Mouse (Mus musculus) liver, embryonic 15.5 days (tissue): ENCODE results near the gene Nat8f2. TPM values are rescaled to one million over a fixed set of nuclear protein-coding genes. Genes with fewer than 3 reads are reported as not detected.
"Not testable (repeated sequence)": the region's sequence is repeated elsewhere in the genome, so short reads cannot be mapped to it uniquely, and the experiment has no call there.

Source experiments
- ATAC-seq: fragments of 200-750 bp; cut with Nextera tagmentation; 2 replicates; pipeline ENCODE4 v1.8.0; 2017; ENCODE audit warnings: moderate number of reproducible peaks, mild to moderate bottlenecking, moderate library complexity; ENCODE audit not compliant: insufficient read depth
- H3K27ac ChIP-seq: fragments of 300-500 bp; sonication (generic); replicated peaks from 2 replicates; pipeline ENCODE4 v1.5.1; 2015; ENCODE audit warnings: mild to moderate bottlenecking, inconsistent platforms
- H3K27me3 ChIP-seq: fragments of 300-500 bp; sonication (generic); 2 replicates; pipeline ENCODE4 v1.6.1; 2015; ENCODE audit warnings: mild to moderate bottlenecking, inconsistent platforms
- H3K36me3 ChIP-seq: fragments of 300-500 bp; sonication (generic); replicated peaks from 2 replicates; pipeline ENCODE4 v1.6.1; 2015; ENCODE audit warnings: moderate library complexity, mild to moderate bottlenecking, inconsistent platforms
- H3K4me1 ChIP-seq: fragments of 300-500 bp; sonication (generic); replicated peaks from 2 replicates; pipeline ENCODE4 v1.6.1; 2015; ENCODE audit warnings: inconsistent platforms
- H3K4me2 ChIP-seq: fragments of 300-500 bp; sonication (generic); 2 replicates; pipeline ENCODE4 v1.6.1; 2015; ENCODE audit warnings: moderate library complexity, mild to moderate bottlenecking, inconsistent platforms
- H3K4me3 ChIP-seq: fragments of 300-500 bp; sonication (generic); replicated peaks from 2 replicates; pipeline ENCODE4 v1.5.1; 2015; ENCODE audit warnings: mild to moderate bottlenecking, inconsistent platforms
- H3K9ac ChIP-seq: fragments of 300-500 bp; sonication (generic); 2 replicates; pipeline ENCODE4 v1.6.1; 2015; ENCODE audit warnings: moderate library complexity, mild to moderate bottlenecking, inconsistent platforms
- H3K9me3 ChIP-seq: fragments of 300-500 bp; sonication (generic); replicated peaks from 2 replicates; pipeline ENCODE4 v1.6.1; 2016; ENCODE audit warnings: inconsistent platforms
- WGBS: fragments of 180-500 bp; shearing (Covaris S2); methylation state at CpG from one replicate; pipeline ENCODE4 v1.1.7; 2015; ENCODE audit warnings: mixed read lengths; ENCODE audit not compliant: insufficient replicate concordance; 5-methylcytosine and 5-hydroxymethylcytosine counted together
- polyA plus RNA-seq: library from polyadenylated mRNA; unstranded; fragments of >200 nt; fragmentation: Nextera tagmentation; extraction: Ambion mirVana; gene quantifications from 2 replicates; pipeline ENCODE4 v1.2.1, GENCODE M21; 2015

The Nat8f2 gene
- polyA plus RNA-seq, 1 experiment from 2014 or later: not detected

- not testable (repeated sequence) for H3K4me3 ChIP-seq, H3K36me3 ChIP-seq, H3K4me2 ChIP-seq, H3K9me3 ChIP-seq, H3K27me3 ChIP-seq, H3K4me1 ChIP-seq, H3K9ac ChIP-seq, ATAC-seq, H3K27ac ChIP-seq
- 51% methylated on average over 7 of the region's 8 CpGs for WGBS
Observed at GRCm38 (mm10) chr6:85898596-85899475, 29.9 kb upstream of the Nat8f2 start.

- not testable (repeated sequence) for H3K27ac ChIP-seq, H3K4me1 ChIP-seq, ATAC-seq, H3K27me3 ChIP-seq, H3K36me3 ChIP-seq, H3K9ac ChIP-seq, H3K4me2 ChIP-seq, H3K4me3 ChIP-seq, H3K9me3 ChIP-seq
- WGBS: 60% methylated on average over 25 of the region's 25 CpGs
Observed at GRCm38 (mm10) chr6:85895061-85895648, 26.2 kb upstream of the Nat8f2 start.

- Histone ChIP-seq H3K9ac (no peak overlapping the region), H3K27ac (no peak overlapping the region), H3K4me2 (no peak overlapping the region), H3K27me3 (no peaks in the 10 kb centered on the region), H3K9me3 (peaks cover 8% of the 10 kb centered on the region; the same call in 1 of the 2 replicates), H3K4me3 (no peak overlapping the region), H3K36me3 (no peaks in the 10 kb centered on the region), H3K4me1 (no peaks in the 10 kb centered on the region)
- WGBS: 56% methylated on average over 2 of the region's 2 CpGs
- ATAC-seq: no peak
Observed at GRCm38 (mm10) chr6:85888961-85889360, 20.0 kb upstream of the Nat8f2 start.

- Histone ChIP-seq H3K27me3 (no peaks in the 10 kb centered on the region), H3K4me3 (no peak overlapping the region), H3K4me1 (no peaks in the 10 kb centered on the region), H3K27ac (no peak overlapping the region), H3K4me2 (no peak overlapping the region), H3K9me3 (peaks cover 13% of the 10 kb centered on the region; the same call in 1 of the 2 replicates), H3K9ac (no peak overlapping the region), H3K36me3 (no peaks in the 10 kb centered on the region)
- ATAC-seq: no peak
- WGBS: 63% methylated on average over 1 of the region's 1 CpGs
Observed at GRCm38 (mm10) chr6:85884311-85884710, 15.4 kb upstream of the Nat8f2 start.

GRCm38 (mm10) chr6:85883246-85883645 is 14.3 kb upstream of the Nat8f2 start:
- not testable (repeated sequence) for H3K27me3 ChIP-seq, H3K36me3 ChIP-seq, H3K4me3 ChIP-seq, H3K27ac ChIP-seq, H3K4me2 ChIP-seq, ATAC-seq, H3K4me1 ChIP-seq, H3K9ac ChIP-seq
- peaks cover 13% of the 10 kb centered on the region; the same call in 1 of the 2 replicates for H3K9me3 ChIP-seq
- WGBS: 74% methylated on average over 9 of the region's 9 CpGs

- H3K36me3 ChIP-seq: no peaks in the 10 kb centered on the region
- no peaks in the 10 kb centered on the region for H3K4me1 ChIP-seq
- 43% methylated on average over 8 of the region's 8 CpGs for WGBS
- H3K9me3 ChIP-seq: no peaks in the 10 kb centered on the region
- no peak overlapping the region for H3K4me2 ChIP-seq
- no peaks in the 10 kb centered on the region for H3K27me3 ChIP-seq
- no peak overlapping the region for H3K27ac ChIP-seq
- H3K4me3 ChIP-seq: no peak overlapping the region
- ATAC-seq: no peak
- H3K9ac ChIP-seq: no peak overlapping the region
Observed at GRCm38 (mm10) chr6:85867726-85868690, 950 bp downstream of the Nat8f2 start.

GRCm38 (mm10) chr6:85866995-85867394 is 2.0 kb downstream of the Nat8f2 start:
- H3K4me1 ChIP-seq, H3K9ac ChIP-seq, H3K36me3 ChIP-seq, H3K27ac ChIP-seq, H3K4me3 ChIP-seq, ATAC-seq, H3K4me2 ChIP-seq, H3K9me3 ChIP-seq, H3K27me3 ChIP-seq: not testable (repeated sequence)
- 24% methylated on average over 1 of the region's 1 CpGs for WGBS

- not testable (repeated sequence) for H3K4me2 ChIP-seq, H3K27me3 ChIP-seq, H3K27ac ChIP-seq, H3K4me3 ChIP-seq, ATAC-seq, H3K9ac ChIP-seq, H3K4me1 ChIP-seq, H3K36me3 ChIP-seq, H3K9me3 ChIP-seq
- WGBS: 54% methylated on average over 3 of the region's 3 CpGs
Observed at GRCm38 (mm10) chr6:85866166-85866565, 2.8 kb downstream of the Nat8f2 start.

- not testable (repeated sequence) for H3K27me3 ChIP-seq, H3K4me1 ChIP-seq, ATAC-seq, H3K9ac ChIP-seq, H3K9me3 ChIP-seq, H3K4me2 ChIP-seq, H3K36me3 ChIP-seq, H3K27ac ChIP-seq, H3K4me3 ChIP-seq
- 45% methylated on average over 6 of the region's 7 CpGs for WGBS
Observed at GRCm38 (mm10) chr6:85864900-85865639, 3.9 kb downstream of the Nat8f2 start.

- Histone ChIP-seq H3K36me3 (no peaks in the 10 kb centered on the region), H3K4me1 (no peaks in the 10 kb centered on the region), H3K27me3 (no peaks in the 10 kb centered on the region), H3K9me3 (no peaks in the 10 kb centered on the region), H3K27ac (no peak overlapping the region), H3K4me3 (no peak overlapping the region), H3K4me2 (no peak overlapping the region), H3K9ac (no peak overlapping the region)
- ATAC-seq: no peak
- 55% methylated on average over 2 of the region's 2 CpGs for WGBS
Observed at GRCm38 (mm10) chr6:85863840-85864239, 5.1 kb downstream of the Nat8f2 start.
